Mouse (Mus musculus) forebrain, embryonic 11.5 days (tissue): ENCODE data around the gene Fam214a. TPM values are rescaled to one million over a fixed set of nuclear protein-coding genes. Genes with fewer than 3 reads are reported as not detected.
"Not testable (repeated sequence)": the region's sequence is repeated elsewhere in the genome, so short reads cannot be mapped to it uniquely, and the experiment has no call there.

Source experiments
- ATAC-seq: fragments of 200-750 bp; cut with Nextera tagmentation; replicated peaks from 2 replicates; pipeline ENCODE4 v1.8.0; 2017; ENCODE audit warnings: moderate TSS enrichment; ENCODE audit not compliant: low FRiP score
- DNase-seq: peaks from one replicate; pipeline ENCODE4 v3.0.0-alpha.2; 2017; ENCODE audit warnings: low spot score
- H3K27ac ChIP-seq: fragments of 300-500 bp; sonication (generic); 2 replicates; pipeline ENCODE4 v1.5.1; 2014; ENCODE audit warnings: low read depth, low read length
- H3K27me3 ChIP-seq: fragments of 300-500 bp; sonication (generic); 2 replicates; pipeline ENCODE4 v1.6.1; 2014; ENCODE audit warnings: mild to moderate bottlenecking, low read length, mixed read lengths; ENCODE audit not compliant: control insufficient read depth, insufficient read depth
- H3K36me3 ChIP-seq: fragments of 300-500 bp; sonication (generic); 2 replicates; pipeline ENCODE4 v1.6.1; 2014; ENCODE audit warnings: mild to moderate bottlenecking, low read length, moderate library complexity, mixed read lengths; ENCODE audit not compliant: control insufficient read depth, insufficient read depth
- H3K4me1 ChIP-seq: fragments of 300-500 bp; sonication (generic); replicated peaks from 2 replicates; pipeline ENCODE4 v1.6.1; 2014; ENCODE audit warnings: low read length, mixed read lengths; ENCODE audit not compliant: control insufficient read depth, insufficient read depth
- H3K4me2 ChIP-seq: fragments of 300-500 bp; sonication (generic); 2 replicates; pipeline ENCODE4 v1.6.1; 2014; ENCODE audit warnings: low read depth, mild to moderate bottlenecking, low read length, moderate library complexity, mixed read lengths; ENCODE audit not compliant: severe bottlenecking
- H3K4me3 ChIP-seq: fragments of 300-500 bp; sonication (generic); 2 replicates; pipeline ENCODE4 v1.5.1; 2014; ENCODE audit warnings: low read depth, low read length
- H3K9ac ChIP-seq: fragments of 300-500 bp; sonication (generic); 2 replicates; pipeline ENCODE4 v1.6.1; 2014; ENCODE audit warnings: low read length
- H3K9me3 ChIP-seq: fragments of 300-500 bp; sonication (generic); 2 replicates; pipeline ENCODE4 v1.6.1; 2016; ENCODE audit warnings: low read length, mixed read lengths; ENCODE audit not compliant: control insufficient read depth
- WGBS: fragments of 180-500 bp; shearing (Covaris S2); extraction: QIAGEN DNeasy Blood & Tissue Kit; methylation state at CpG from one replicate; pipeline ENCODE4 v1.1.7; 2014; 5-methylcytosine and 5-hydroxymethylcytosine counted together
- polyA plus RNA-seq: library from polyadenylated mRNA; unstranded; fragments of >200 nt; fragmentation: Nextera tagmentation; extraction: Ambion mirVana; gene quantifications from 2 replicates; pipeline ENCODE4 v1.2.1, GENCODE M21; 2014

Fam214a gene
- polyA plus RNA-seq, 1 experiment from 2014 or later: 18.3 TPM

- Histone ChIP-seq H3K4me2 (no peak overlapping the region), H3K4me3 (no peak overlapping the region), H3K9me3 (no peaks in the 10 kb centered on the region), H3K36me3 (no peaks in the 10 kb centered on the region), H3K4me1 (peaks cover 4% of the 10 kb centered on the region), H3K27ac (no peak overlapping the region), H3K9ac (no peak overlapping the region), H3K27me3 (no peaks in the 10 kb centered on the region)
- 80% methylated on average over 1 of the region's 1 CpGs for WGBS
- DNase-seq (no peak), ATAC-seq (no peak)
Measured at GRCm38 (mm10) chr9:74979866-74980265, 27.2 kb downstream of the Fam214a start.

- Histone ChIP-seq H3K27ac (no peak overlapping the region), H3K4me2 (no peak overlapping the region), H3K9ac (no peak overlapping the region), H3K4me1 (no peaks in the 10 kb centered on the region), H3K9me3 (no peaks in the 10 kb centered on the region), H3K4me3 (no peak overlapping the region), H3K36me3 (no peaks in the 10 kb centered on the region), H3K27me3 (no peaks in the 10 kb centered on the region)
- ATAC-seq (no peak), DNase-seq (no peak)
- 78% methylated on average over 3 of the region's 3 CpGs for WGBS
Measured at GRCm38 (mm10) chr9:74981663-74982111, 29.0 kb downstream of the Fam214a start.

- no peak for ATAC-seq
- Histone ChIP-seq H3K27me3 (no peaks in the 10 kb centered on the region), H3K27ac (no peak overlapping the region), H3K9ac (no peak overlapping the region), H3K4me1 (no peaks in the 10 kb centered on the region), H3K4me2 (no peak overlapping the region), H3K4me3 (no peak overlapping the region), H3K36me3 (no peaks in the 10 kb centered on the region), H3K9me3 (no peaks in the 10 kb centered on the region)
- no peak for DNase-seq
- WGBS: 79% methylated on average over 8 of the region's 8 CpGs
Measured at GRCm38 (mm10) chr9:74982193-74982592, 29.5 kb downstream of the Fam214a start.

GRCm38 (mm10) chr9:74982722-74983121 lies 30.0 kb downstream of the Fam214a start:
- not testable (repeated sequence) for H3K9ac ChIP-seq, H3K9me3 ChIP-seq, H3K36me3 ChIP-seq, H3K4me2 ChIP-seq, H3K27ac ChIP-seq, H3K4me3 ChIP-seq, DNase-seq, H3K27me3 ChIP-seq, H3K4me1 ChIP-seq, ATAC-seq
- 100% methylated on average over 1 of the region's 1 CpGs for WGBS

GRCm38 (mm10) chr9:74985173-74985715 lies 32.6 kb downstream of the Fam214a start:
- DNase-seq (no peak), ATAC-seq (no peak)
- Histone ChIP-seq H3K36me3 (no peaks in the 10 kb centered on the region), H3K4me1 (no peaks in the 10 kb centered on the region), H3K27ac (no peak overlapping the region), H3K27me3 (no peaks in the 10 kb centered on the region), H3K9ac (no peak overlapping the region), H3K9me3 (no peaks in the 10 kb centered on the region), H3K4me2 (no peak overlapping the region), H3K4me3 (no peak overlapping the region)
- WGBS: 83% methylated on average over 14 of the region's 14 CpGs

- Histone ChIP-seq H3K36me3 (no peaks in the 10 kb centered on the region), H3K4me2 (no peak overlapping the region), H3K27ac (no peak overlapping the region), H3K4me1 (no peaks in the 10 kb centered on the region), H3K9ac (no peak overlapping the region), H3K27me3 (no peaks in the 10 kb centered on the region), H3K9me3 (no peaks in the 10 kb centered on the region), H3K4me3 (no peak overlapping the region)
- no peak for DNase-seq
- ATAC-seq: no peak
- 69% methylated on average over 2 of the region's 2 CpGs for WGBS
Measured at GRCm38 (mm10) chr9:74985770-74986169, 33.1 kb downstream of the Fam214a start.

- Histone ChIP-seq H3K36me3 (no peaks in the 10 kb centered on the region), H3K4me1 (no peaks in the 10 kb centered on the region), H3K9ac (no peak overlapping the region), H3K4me3 (no peak overlapping the region), H3K27me3 (no peaks in the 10 kb centered on the region), H3K4me2 (no peak overlapping the region), H3K9me3 (no peaks in the 10 kb centered on the region), H3K27ac (no peak overlapping the region)
- WGBS: 89% methylated on average over 7 of the region's 7 CpGs
- ATAC-seq: no peak
- no peak for DNase-seq
Measured at GRCm38 (mm10) chr9:74988893-74989460, 36.3 kb downstream of the Fam214a start.

- H3K4me2 ChIP-seq: no peak overlapping the region
Measured at GRCm38 (mm10) chr9:74989990-74990389, 37.3 kb downstream of the Fam214a start.

GRCm38 (mm10) chr9:74994611-74995257 lies 42.0 kb downstream of the Fam214a start:
- no peak overlapping the region for H3K9ac ChIP-seq
- no peak overlapping the region for H3K27ac ChIP-seq
- H3K4me2 ChIP-seq: no peak overlapping the region
- DNase-seq: no peak
- H3K9me3 ChIP-seq: no peaks in the 10 kb centered on the region
- no peaks in the 10 kb centered on the region for H3K36me3 ChIP-seq
- H3K27me3 ChIP-seq: no peaks in the 10 kb centered on the region
- H3K4me1 ChIP-seq: no peaks in the 10 kb centered on the region
- H3K4me3 ChIP-seq: no peak overlapping the region
- no peak for ATAC-seq
- 87% methylated on average over 10 of the region's 10 CpGs for WGBS

More at GRCm38 (mm10) chr9:74989990-74990389, 37.3 kb downstream of the Fam214a start:
- no peak overlapping the region for H3K4me3 ChIP-seq
- H3K4me1 ChIP-seq: no peaks in the 10 kb centered on the region
- WGBS: 93% methylated on average over 2 of the region's 2 CpGs
- H3K27ac ChIP-seq: no peak overlapping the region
- DNase-seq: no peak
- ATAC-seq: no peak
- H3K9ac ChIP-seq: no peak overlapping the region
- H3K36me3 ChIP-seq: no peaks in the 10 kb centered on the region
- H3K27me3 ChIP-seq: no peaks in the 10 kb centered on the region
- no peaks in the 10 kb centered on the region for H3K9me3 ChIP-seq
